9 mouse cellular contexts compared by ENCODE assay signal in genomic region chrX:8017142-8017541, GRCm38 (mm10). TPM values are rescaled to one million over a fixed set of nuclear protein-coding genes. Genes with fewer than 3 reads are reported as not detected.
DNase-seq lines count a peak whose midpoint lies in the region; ATAC-seq and TF ChIP-seq lines count a peak whose summit lies in the region.
"Had no signal": no experiment of that assay in that cellular context is flagged by ENCODE, and none has a peak within 500 bp of the region (broad histone marks: within the 10 kb centered on the region; RNA-seq: fewer than 3 reads in every experiment).

No protein-coding gene starts in this region.

- H3K27ac ChIP-seq in embryonic facial prominence, embryonic 14.5 days (replicated peaks; ENCODE audit: low read depth, low read length): no peak overlapping the region

- peak; percentile 59 for TF ChIP-seq CTCF in lung, adult 2 months (IDR thresholded peaks at IDR 0.05; ENCODE audit: insufficient read depth, low read length)

- 9% methylated on average over 5 of the region's 5 CpGs for WGBS in embryonic facial prominence, embryonic 14.5 days
- WGBS in lung, adult 2 months: 10% methylated on average over 5 of the region's 5 CpGs

- intact Hi-C loops in left cerebral cortex, postnatal 14 days (cut with DNase I): loop anchor here (5.0 kb wide), 1 partner anchor 105 kb away; no protein-coding TSS in a partner anchor

- H3K4me3 ChIP-seq in embryonic facial prominence, embryonic 14.5 days (ENCODE audit: low read depth, low read length): no peak overlapping the region
- no peak overlapping the region for H3K4me3 ChIP-seq in lung, adult 2 months (replicated peaks; ENCODE audit: extremely low read depth, low read depth, low read length)

- no peaks in the 10 kb centered on the region for H3K27me3 ChIP-seq in embryonic facial prominence, embryonic 14.5 days (replicated peaks; ENCODE audit: control insufficient read depth, insufficient read depth, low read length)

- ATAC-seq in cerebellum, adult (ENCODE audit: insufficient number of reproducible peaks, low FRiP score, low TSS enrichment): no peak
- no peak for ATAC-seq in embryonic facial prominence, embryonic 14.5 days (ENCODE audit: low read depth)

- H3K4me1 ChIP-seq in embryonic facial prominence, embryonic 14.5 days (ENCODE audit: control insufficient read depth, insufficient read depth, low read length): no peaks in the 10 kb centered on the region
- H3K4me1 ChIP-seq in lung, adult 2 months (ENCODE audit: control insufficient read depth, insufficient read depth, low read length): no peaks in the 10 kb centered on the region

- H3K9me3 ChIP-seq in embryonic facial prominence, embryonic 14.5 days (ENCODE audit: control insufficient read depth, low read length): no peaks in the 10 kb centered on the region

- no peak for TF ChIP-seq POLR2A in lung, adult 2 months (IDR thresholded peaks at IDR 0.05; ENCODE audit: borderline replicate concordance, extremely low read depth, low read depth, low read length)

- H3K36me3 ChIP-seq in embryonic facial prominence, embryonic 14.5 days (ENCODE audit: control insufficient read depth, insufficient read depth, low read length): no peaks in the 10 kb centered on the region

- no peak overlapping the region for H3K9ac ChIP-seq in embryonic facial prominence, embryonic 14.5 days (ENCODE audit: low read depth, low read length)

- no peak overlapping the region for H3K4me2 ChIP-seq in embryonic facial prominence, embryonic 14.5 days (ENCODE audit: low read depth, low read length)

- DNase-seq in cerebellum, adult 11 months: peak; percentile 27
- DNase-seq in left cerebral cortex, postnatal 14 days (ENCODE audit: low spot score in 2 of 2): peak; percentile 5 to 13
- DNase-seq in left cerebral cortex, adult 8-10 months (ENCODE audit: low spot score in 2 of 2): no peak
- DNase-seq in adrenal gland, postnatal 10 days: peak; percentile 61
- peak; percentile 51 for DNase-seq in embryonic facial prominence, embryonic 14.5 days (ENCODE audit: low spot score)
- DNase-seq in lung, adult 2 months: peak; percentile 6
- peak; percentile 22 to 69 for DNase-seq in spleen, postnatal 4 days (ENCODE audit: low spot score in 2 of 2)

RNA-seq across cellular contexts. Expression of gene Glod5, which starts 1.1 kb away (rescaled TPM):
- under 1 TPM in 1 of 2 experiments, not detected in 1; 0.75 TPM for total RNA-seq in left cerebral cortex, postnatal 14 days (2021)
- total RNA-seq in left cerebral cortex, adult 8-10 months (2022): 1 to 10 TPM in 2 of 4 experiments, under 1 TPM in 1, not detected in 1; 0.63 to 1.2 (median 1.1) TPM
- under 1 TPM in 1 of 2 experiments, not detected in 1; 0.84 TPM for total RNA-seq in adrenal gland, postnatal 10 days (2021)
- not detected in 2 replicates for polyA plus RNA-seq in embryonic facial prominence, embryonic 14.5 days (2014; fragmentation: Nextera tagmentation; extraction: Ambion mirVana)
- polyA plus RNA-seq in lung, adult 2 months (2012; rRNA removed): 0.19 TPM in 1 of 2 replicates, not detected in the other
- total RNA-seq: layer of hippocampus, adult 8-10 months had no signal

RNA-seq across cellular contexts. Expression of gene Gata1, which starts 39.3 kb away (rescaled TPM):
- total RNA-seq in left cerebral cortex, postnatal 14 days (2021): not detected
- total RNA-seq in left cerebral cortex, adult 8-10 months (2022): not detected
- total RNA-seq in adrenal gland, postnatal 10 days (2021): 1 to 10 TPM; 1.2 to 2.5 TPM
- polyA plus RNA-seq in embryonic facial prominence, embryonic 14.5 days (2014; fragmentation: Nextera tagmentation; extraction: Ambion mirVana): 0.86 and 1.4 TPM in 2 replicates
- polyA plus RNA-seq in lung, adult 2 months (2012; rRNA removed): 0.76 and 1.8 TPM in 2 replicates
- total RNA-seq: layer of hippocampus, adult 8-10 months had no signal

RNA-seq across cellular contexts. Expression of gene Suv39h1, which starts 57.4 kb away (rescaled TPM):
- 10 to 100 TPM; 27.2 to 30.8 TPM for total RNA-seq in left cerebral cortex, postnatal 14 days (2021)
- total RNA-seq in left cerebral cortex, adult 8-10 months (2022): 10 to 100 TPM; 24.7 to 27.5 (median 26.6) TPM
- total RNA-seq in adrenal gland, postnatal 10 days (2021): 10 to 100 TPM; 14.6 to 18.7 TPM
- polyA plus RNA-seq in embryonic facial prominence, embryonic 14.5 days (2014; fragmentation: Nextera tagmentation; extraction: Ambion mirVana): 42.5 and 47.6 TPM in 2 replicates
- 9.0 and 10.6 TPM in 2 replicates for polyA plus RNA-seq in lung, adult 2 months (2012; rRNA removed)

Comparison
In these comparisons a context has a peak if more than half of its experiments do, and no peak if none do; other contexts are left out.
1. DNase-seq: peak in cerebellum, adult 11 months (single experiment), left cerebral cortex, postnatal 14 days (2 of 2), adrenal gland, postnatal 10 days (single experiment), embryonic facial prominence, embryonic 14.5 days (single experiment), lung, adult 2 months (single experiment) and spleen, postnatal 4 days (2 of 2); none in left cerebral cortex, adult 8-10 months (0 of 2).